ENCODE assay signal across 13 mouse cellular contexts in the genomic region with DNA sequence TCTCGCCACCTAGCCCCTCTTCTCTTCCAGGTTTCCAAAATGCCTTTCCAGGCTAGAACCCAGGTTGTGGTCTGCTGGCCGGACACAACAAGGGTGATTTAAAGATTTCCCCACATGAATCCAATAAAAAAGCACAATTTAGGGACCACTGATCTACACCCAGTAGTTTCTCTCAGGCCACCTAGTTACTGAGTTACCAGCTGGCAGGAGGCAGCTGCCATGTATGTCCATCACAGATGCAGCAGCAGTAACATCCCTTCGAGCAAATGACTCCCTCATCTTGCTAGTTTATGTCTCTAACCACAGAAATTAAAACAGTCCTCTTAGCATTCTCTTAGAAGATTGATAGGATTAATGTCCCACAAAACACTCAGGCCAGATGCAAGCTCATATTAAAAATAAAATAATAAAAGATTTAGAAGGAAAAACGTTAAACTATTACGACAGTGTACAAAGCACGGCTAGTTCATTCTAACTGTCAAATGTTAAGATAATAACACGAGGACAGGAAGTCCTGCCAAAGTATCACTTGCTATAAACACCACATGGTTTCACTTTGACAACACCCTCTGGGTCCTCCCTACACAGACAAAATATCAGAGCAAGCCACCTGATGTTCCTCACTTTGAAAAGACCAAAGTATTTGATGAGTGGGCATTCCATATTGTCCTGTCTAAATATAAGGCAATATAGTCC. TPM values are rescaled to one million over a fixed set of nuclear protein-coding genes. Genes with fewer than 3 reads are reported as not detected.
DNase-seq lines count a peak whose midpoint lies in the region; ATAC-seq lines count a peak whose summit lies in the region.
"Had no signal": no experiment of that assay in that cellular context is flagged by ENCODE, and none has a peak within 500 bp of the region (broad histone marks: within the 10 kb centered on the region; RNA-seq: fewer than 3 reads in every experiment).

No protein-coding gene starts in this region.

- no peak overlapping the region for H3K27ac ChIP-seq in midbrain, embryonic 11.5 days (ENCODE audit: low read depth, low read length)
- no peak overlapping the region for H3K27ac ChIP-seq in midbrain, embryonic 14.5 days (replicated peaks; ENCODE audit: low read depth, low read length)
- H3K27ac ChIP-seq: embryonic facial prominence, embryonic 12.5 days; hindbrain, embryonic 12.5 days had no signal

- DNase-seq in heart, adult 9 months (ENCODE audit: low spot score in 2 of 2): peak; percentile 38 to 58
- DNase-seq in heart, postnatal 14 days: no peak
- DNase-seq in midbrain, embryonic 11.5 days (ENCODE audit: low spot score, missing footprints): peak; percentile 61
- no peak for DNase-seq in midbrain, embryonic 14.5 days
- DNase-seq in kidney, postnatal 36 days: peak; percentile 32 to 34
- no peak for DNase-seq in left cerebral cortex, adult 18-20 months (ENCODE audit: low spot score in 2 of 2)
- DNase-seq in frontal cortex, postnatal 36 days (ENCODE audit: low spot score in 2 of 2): no peak
- no peak for DNase-seq in left cerebral cortex, postnatal 36 days (ENCODE audit: low spot score in 2 of 2)
- DNase-seq: cerebellum, adult 9-11 months; gastrocnemius, postnatal 36 days had no signal

- H3K4me2 ChIP-seq in midbrain, embryonic 11.5 days: no peak overlapping the region
- no peak overlapping the region for H3K4me2 ChIP-seq in midbrain, embryonic 14.5 days (ENCODE audit: low read length)
- H3K4me2 ChIP-seq: embryonic facial prominence, embryonic 12.5 days; hindbrain, embryonic 12.5 days had no signal

- intact Hi-C loops in heart, postnatal 14 days (cut with DNase I): no loop called here
- intact Hi-C loops in left cerebral cortex, postnatal 36 days (cut with DNase I): no loop called here

- no peaks in the 10 kb centered on the region for H3K36me3 ChIP-seq in midbrain, embryonic 11.5 days (ENCODE audit: control insufficient read depth, insufficient read depth, low read length)
- H3K36me3 ChIP-seq in midbrain, embryonic 14.5 days (ENCODE audit: control insufficient read depth, insufficient read depth, low read length): no peaks in the 10 kb centered on the region
- H3K36me3 ChIP-seq: embryonic facial prominence, embryonic 12.5 days; hindbrain, embryonic 12.5 days had no signal

- no peak overlapping the region for H3K4me3 ChIP-seq in midbrain, embryonic 11.5 days (ENCODE audit: low read depth, low read length)
- no peak overlapping the region for H3K4me3 ChIP-seq in midbrain, embryonic 14.5 days (replicated peaks; ENCODE audit: low read depth, low read length)
- H3K4me3 ChIP-seq: embryonic facial prominence, embryonic 12.5 days; hindbrain, embryonic 12.5 days had no signal

- 88% methylated on average over 6 of the region's 7 CpGs for WGBS in midbrain, embryonic 11.5 days
- 95% methylated on average over 6 of the region's 7 CpGs for WGBS in midbrain, embryonic 14.5 days

- no peak for ATAC-seq in midbrain, embryonic 11.5 days (ENCODE audit: low FRiP score)
- ATAC-seq in midbrain, embryonic 14.5 days (ENCODE audit: low FRiP score, low TSS enrichment): no peak
- ATAC-seq: forebrain, embryonic 14.5 days had no signal

- H3K4me1 ChIP-seq in midbrain, embryonic 11.5 days (ENCODE audit: control insufficient read depth, insufficient read depth, low read length): no peaks in the 10 kb centered on the region
- no peaks in the 10 kb centered on the region for H3K4me1 ChIP-seq in midbrain, embryonic 14.5 days (ENCODE audit: control insufficient read depth, insufficient read depth, low read length)
- H3K4me1 ChIP-seq: embryonic facial prominence, embryonic 12.5 days; hindbrain, embryonic 12.5 days had no signal

- no peaks in the 10 kb centered on the region for H3K27me3 ChIP-seq in midbrain, embryonic 11.5 days (ENCODE audit: control insufficient read depth, insufficient read depth, low read length)
- H3K27me3 ChIP-seq in midbrain, embryonic 14.5 days (ENCODE audit: control insufficient read depth, insufficient read depth, low read length): no peaks in the 10 kb centered on the region
- H3K27me3 ChIP-seq: embryonic facial prominence, embryonic 12.5 days; hindbrain, embryonic 12.5 days had no signal

- no peaks in the 10 kb centered on the region for H3K9me3 ChIP-seq in midbrain, embryonic 11.5 days (ENCODE audit: control insufficient read depth, low read length)
- no peaks in the 10 kb centered on the region for H3K9me3 ChIP-seq in midbrain, embryonic 14.5 days (ENCODE audit: control insufficient read depth, low read length)
- H3K9me3 ChIP-seq: embryonic facial prominence, embryonic 12.5 days; hindbrain, embryonic 12.5 days had no signal

- H3K9ac ChIP-seq in midbrain, embryonic 11.5 days (ENCODE audit: low read length): no peak overlapping the region
- H3K9ac ChIP-seq in midbrain, embryonic 14.5 days (replicated peaks; ENCODE audit: low read length): no peak overlapping the region
- H3K9ac ChIP-seq: embryonic facial prominence, embryonic 12.5 days; hindbrain, embryonic 12.5 days had no signal

RNA-seq across cellular contexts. Expression of gene Abcc4, which starts 56.7 kb away (rescaled TPM):
- 1 to 10 TPM; 9.6 to 9.9 TPM for total RNA-seq in heart, postnatal 14 days (2021)
- 4.2 and 4.4 TPM in 2 replicates for polyA plus RNA-seq in midbrain, embryonic 11.5 days (2014; fragmentation: Nextera tagmentation; extraction: Ambion mirVana)
- polyA plus RNA-seq in midbrain, embryonic 14.5 days (2014; fragmentation: Nextera tagmentation; extraction: Ambion mirVana): 1.1 and 2.1 TPM in 2 replicates
- total RNA-seq in left cerebral cortex, adult 18-20 months (2021): 1 to 10 TPM; 8.4 to 9.8 TPM
- total RNA-seq in left cerebral cortex, postnatal 36 days (2021): 10 to 100 TPM in 1 of 2 experiments, 1 to 10 TPM in 1; 8.4 to 13.6 TPM

Comparison
In these comparisons a context has a peak if more than half of its experiments do, and no peak if none do; other contexts are left out.
1. DNase-seq: peak in heart, adult 9 months (2 of 2), midbrain, embryonic 11.5 days (single experiment) and kidney, postnatal 36 days (2 of 2); none in heart, postnatal 14 days (0 of 2), midbrain, embryonic 14.5 days (single experiment), left cerebral cortex, adult 18-20 months (0 of 2), frontal cortex, postnatal 36 days (0 of 2) and left cerebral cortex, postnatal 36 days (0 of 2).